Mouse (Mus musculus): Measurements from ENCODE around the gene Tcf7l1. TPM values are rescaled to one million over a fixed set of nuclear protein-coding genes. Genes with fewer than 3 reads are reported as not detected.

The Tcf7l1 gene
- 0.57 and 0.85 TPM in 2 replicates for polyA plus RNA-seq (2012; ENCODE audit: low replicate concordance)

DNA sequence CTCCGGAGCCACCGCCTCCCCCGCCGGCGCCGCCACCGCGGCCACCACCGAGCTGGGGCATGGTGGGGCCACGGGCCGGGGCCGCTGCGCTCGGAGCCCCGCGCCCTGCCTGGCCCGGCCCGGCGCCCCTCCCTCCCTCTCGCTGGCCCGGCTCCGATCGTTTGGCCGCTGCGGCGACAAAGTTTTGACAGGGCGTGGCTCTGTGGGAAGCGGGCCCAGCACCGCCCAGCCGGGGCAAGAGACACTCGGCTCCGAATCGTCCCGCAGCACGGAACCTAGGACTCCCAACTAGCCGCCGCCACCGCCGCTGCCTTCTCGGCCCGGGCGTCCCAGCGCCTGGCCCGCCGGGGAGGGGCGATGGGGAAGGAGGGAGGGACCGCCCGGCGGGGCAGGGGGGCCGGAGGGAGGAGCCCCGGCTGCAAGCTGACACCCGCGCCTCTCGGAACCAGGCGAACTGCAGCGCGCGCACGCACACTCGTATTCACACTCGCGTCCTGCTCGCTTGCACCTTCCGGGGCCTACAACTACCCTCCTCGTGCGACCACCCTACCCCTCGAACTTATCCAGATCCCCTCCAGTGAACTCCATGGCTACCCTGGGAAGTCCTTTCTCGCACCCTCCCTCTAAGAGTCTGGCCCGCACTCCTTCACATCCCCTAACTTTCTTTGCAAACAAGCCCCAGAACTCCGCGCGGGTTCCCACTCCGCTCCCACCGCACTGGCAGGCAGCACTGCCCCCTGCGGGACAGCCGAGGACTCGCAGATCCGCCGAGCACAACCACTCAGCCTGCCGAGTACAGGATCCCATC is at the start of gene Tcf7l1:
TSS of gene Tcf7l1 (minus strand) at position 363 of the 808 bp plus-strand sequence.

GRCm38 (mm10) chr6:72616643-72617288 is 172.3 kb downstream of the Tcf7l1 start, which contains the start of gene Tgoln1:
Tgoln1 (minus strand) TSS chr6:72617000.

GRCm38 (mm10) chr6:72597956-72598753 is 190.9 kb downstream of the Tcf7l1 start, which contains the start of the genes Elmod3 and Retsat:
Elmod3 (minus strand) TSS chr6:72598413.
Retsat (plus strand) TSS chr6:72598475.

Other genes starting within 250 kb of the Tcf7l1 start
- 31.6 and 60.9 TPM in 2 replicates for gene Capg, start 244.9 kb downstream of the Tcf7l1 start, polyA plus RNA-seq (2012; ENCODE audit: low replicate concordance)
- 27.5 and 32.1 TPM in 2 replicates for gene Elmod3, start 190.8 kb downstream of the Tcf7l1 start, polyA plus RNA-seq (2012; ENCODE audit: low replicate concordance)
- gene Retsat, start 190.8 kb downstream of the Tcf7l1 start, polyA plus RNA-seq (2012; ENCODE audit: low replicate concordance) = 2.9 and 19.0 TPM in 2 replicates
- gene Tgoln1, start 172.3 kb downstream of the Tcf7l1 start, polyA plus RNA-seq (2012; ENCODE audit: low replicate concordance) = 0.92 and 4.6 TPM in 2 replicates
- 10.8 and 63.5 TPM in 2 replicates for gene Kcmf1, start 110.7 kb upstream of the Tcf7l1 start, polyA plus RNA-seq (2012; ENCODE audit: low replicate concordance)
- gene Tmsb10, start 169.5 kb upstream of the Tcf7l1 start, polyA plus RNA-seq (2012; ENCODE audit: low replicate concordance) = 64.1 and 180 TPM in 2 replicates